ENCODE assay signal across 10 mouse cellular contexts in the genomic region with DNA sequence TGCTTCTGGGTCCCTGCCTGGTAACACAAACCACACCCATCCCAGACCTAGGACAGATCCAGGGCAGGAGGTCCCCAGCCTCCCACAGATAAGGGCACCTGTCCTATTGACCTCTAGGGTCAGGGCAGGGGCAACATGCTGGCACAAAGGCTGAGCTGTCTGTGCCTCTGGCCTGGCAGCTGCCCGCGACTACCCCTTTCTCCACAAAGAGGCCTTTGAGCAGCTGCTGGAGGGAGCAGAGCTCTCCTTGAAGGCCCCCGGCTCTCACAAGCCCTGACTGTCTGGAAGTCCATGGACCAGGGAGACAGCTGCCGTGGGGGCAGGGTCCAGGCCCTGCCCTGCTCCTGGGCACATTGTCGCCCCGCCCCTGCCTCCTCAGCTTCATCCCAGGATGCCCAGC. TPM values are rescaled to one million over a fixed set of nuclear protein-coding genes. Genes with fewer than 3 reads are reported as not detected.
DNase-seq lines count a peak whose midpoint lies in the region; ATAC-seq lines count a peak whose summit lies in the region.
"Had no signal": no experiment of that assay in that cellular context is flagged by ENCODE, and none has a peak within 500 bp of the region (broad histone marks: within the 10 kb centered on the region; RNA-seq: fewer than 3 reads in every experiment).

No protein-coding gene starts in this region.

- no peak overlapping the region for H3K4me3 ChIP-seq in limb, embryonic 10.5 days
- no peak overlapping the region for H3K4me3 ChIP-seq in stomach, embryonic 16.5 days (replicated peaks; ENCODE audit: low read length)

- H3K36me3 ChIP-seq in limb, embryonic 10.5 days, result no peaks in the 10 kb centered on the region
- no peaks in the 10 kb centered on the region for H3K36me3 ChIP-seq in stomach, embryonic 16.5 days (ENCODE audit: control insufficient read depth, insufficient read depth, low read length)

- H3K27ac ChIP-seq in limb, embryonic 10.5 days, result peak overlapping the region; percentile 38; the same call in 1 of the 2 replicates
- H3K27ac ChIP-seq in stomach, embryonic 16.5 days (ENCODE audit: low read length), result no peak overlapping the region

- WGBS in limb, embryonic 10.5 days, result 85% methylated on average over 6 of the region's 6 CpGs
- WGBS in stomach, embryonic 16.5 days, result 75% methylated on average over 6 of the region's 6 CpGs

- no peak overlapping the region for H3K9ac ChIP-seq in stomach, embryonic 16.5 days (ENCODE audit: low read length)

- no peak overlapping the region for H3K4me2 ChIP-seq in stomach, embryonic 16.5 days (ENCODE audit: low read depth, low read length)

- peaks cover 62% of the 10 kb centered on the region for H3K4me1 ChIP-seq in limb, embryonic 10.5 days
- peaks cover 16% of the 10 kb centered on the region for H3K4me1 ChIP-seq in stomach, embryonic 16.5 days (ENCODE audit: control insufficient read depth, insufficient read depth, low read length)

- H3K27me3 ChIP-seq in limb, embryonic 10.5 days (ENCODE audit: low read depth, poor library complexity, severe bottlenecking), result peaks cover 100% of the 10 kb centered on the region
- H3K27me3 ChIP-seq in stomach, embryonic 16.5 days (ENCODE audit: control insufficient read depth, insufficient read depth, low read length), result no peaks in the 10 kb centered on the region; the same call in 1 of the 2 replicates

- DNase-seq in frontal cortex, postnatal 10 days (ENCODE audit: low spot score in 2 of 2), result peak; percentile 49 to 58
- DNase-seq in right cerebral cortex, postnatal 14 days, result peak; percentile 42
- no peak for DNase-seq in right cerebral cortex, postnatal 4 days
- no peak for DNase-seq in limb, embryonic 10.5 days (ENCODE audit: low spot score)
- no peak for DNase-seq in lung, postnatal 36 days
- no peak for DNase-seq in frontal cortex, postnatal 25 days (ENCODE audit: low spot score in 2 of 2)
- DNase-seq: cerebellum, adult 8-10 months; heart, adult 18-20 months had no signal

- H3K9me3 ChIP-seq in limb, embryonic 10.5 days (replicated peaks), result no peaks in the 10 kb centered on the region
- H3K9me3 ChIP-seq in stomach, embryonic 16.5 days (replicated peaks; ENCODE audit: control insufficient read depth, low read length), result no peaks in the 10 kb centered on the region

- no peak for ATAC-seq in frontal cortex, adult (ENCODE audit: low TSS enrichment)
- ATAC-seq in stomach, embryonic 16.5 days (ENCODE audit: insufficient read depth, low FRiP score), result peak; percentile 27; the same call in 1 of the 2 replicates

RNA-seq across cellular contexts. Expression of gene Flrt1, which starts 49.7 kb away (rescaled TPM):
- polyA plus RNA-seq in limb, embryonic 10.5 days (2016; fragmentation: Nextera tagmentation; extraction: Ambion mirVana), result 0.54 and 1.6 TPM in 2 replicates
- polyA plus RNA-seq in stomach, embryonic 16.5 days (2015; fragmentation: Nextera tagmentation; extraction: Ambion mirVana), result 3.4 and 3.6 TPM in 2 replicates

RNA-seq across cellular contexts. Expression of gene Otub1, which starts 50.9 kb away (rescaled TPM):
- polyA plus RNA-seq in limb, embryonic 10.5 days (2016; fragmentation: Nextera tagmentation; extraction: Ambion mirVana), result 252 and 263 TPM in 2 replicates
- 157 and 169 TPM in 2 replicates for polyA plus RNA-seq in stomach, embryonic 16.5 days (2015; fragmentation: Nextera tagmentation; extraction: Ambion mirVana)

Comparison
In these comparisons a context has a peak if more than half of its experiments do, and no peak if none do; other contexts are left out.
1. DNase-seq: peak in frontal cortex, postnatal 10 days (2 of 2) and right cerebral cortex, postnatal 14 days (single experiment); none in right cerebral cortex, postnatal 4 days (single experiment), limb, embryonic 10.5 days (single experiment), lung, postnatal 36 days (single experiment) and frontal cortex, postnatal 25 days (0 of 2).